Mouse (Mus musculus): ENCODE measurements around the gene 2010300C02Rik. TPM values are rescaled to one million over a fixed set of nuclear protein-coding genes. Genes with fewer than 3 reads are reported as not detected.
"Not testable (repeated sequence)": the region's sequence is repeated elsewhere in the genome, so short reads cannot be mapped to it uniquely, and the experiment has no call there.

2010300C02Rik gene
- polyA plus RNA-seq, 1 experiment from 2014 or later = 6.5 TPM

DNA sequence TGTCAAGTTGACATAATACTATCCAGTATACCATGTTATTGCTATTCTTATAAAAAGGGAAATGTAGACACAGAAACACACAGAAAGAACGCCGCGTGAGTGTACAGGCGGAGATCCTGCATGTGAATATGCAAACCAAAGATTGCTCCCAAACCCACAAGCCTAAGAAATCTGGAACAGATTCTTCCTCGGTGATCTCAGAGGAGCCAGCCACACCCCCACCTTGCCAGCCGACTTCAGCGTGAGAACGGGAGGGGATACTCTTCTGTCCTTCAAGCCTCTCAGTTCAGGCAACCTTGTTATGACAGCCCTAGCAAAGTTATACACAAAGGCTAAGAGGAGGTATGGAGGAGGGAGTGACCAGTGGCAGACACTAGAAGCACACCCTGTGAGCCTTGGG lies 9.5 kb upstream of the 2010300C02Rik start:
- H3K4me1 ChIP-seq (replicated peaks) = no peaks in the 10 kb centered on the region
- no peaks in the 10 kb centered on the region for H3K27me3 ChIP-seq (replicated peaks)
- no peak overlapping the region for H3K9ac ChIP-seq
- H3K4me2 ChIP-seq = no peak overlapping the region
- H3K4me3 ChIP-seq = no peak overlapping the region
- no peaks in the 10 kb centered on the region for H3K9me3 ChIP-seq (replicated peaks)
- 84% methylated on average over 8 of the region's 8 CpGs for WGBS
- H3K27ac ChIP-seq (ENCODE audit: poor library complexity, severe bottlenecking) = no peak overlapping the region
- no peaks in the 10 kb centered on the region for H3K36me3 ChIP-seq
- ATAC-seq (ENCODE audit: insufficient number of reproducible peaks, low FRiP score) = no peak

DNA sequence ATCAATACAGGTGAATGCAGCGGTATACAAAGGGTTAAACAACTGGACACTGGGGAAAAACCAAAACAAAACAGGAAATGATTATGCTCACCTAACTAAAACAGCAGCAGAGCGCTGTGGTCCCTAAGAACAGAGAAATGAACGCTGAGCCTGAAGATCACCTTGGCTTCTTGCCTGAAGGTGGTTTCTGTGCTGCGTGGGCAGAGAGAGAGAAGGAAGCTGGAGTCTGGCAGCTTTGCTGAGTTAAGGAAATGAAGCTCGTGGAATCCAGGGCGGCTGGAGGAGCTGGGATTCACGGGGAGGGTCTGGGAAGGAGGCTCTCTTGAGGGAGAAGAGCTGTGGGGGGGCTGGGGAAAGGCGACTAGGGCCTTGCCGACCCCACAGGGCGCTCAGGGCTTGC lies 8.2 kb upstream of the 2010300C02Rik start:
- no peaks in the 10 kb centered on the region for H3K27me3 ChIP-seq (replicated peaks)
- H3K4me2 ChIP-seq = no peak overlapping the region
- H3K4me3 ChIP-seq = no peak overlapping the region
- no peaks in the 10 kb centered on the region for H3K9me3 ChIP-seq (replicated peaks)
- no peak for ATAC-seq (ENCODE audit: insufficient number of reproducible peaks, low FRiP score)
- no peak overlapping the region for H3K27ac ChIP-seq (ENCODE audit: poor library complexity, severe bottlenecking)
- WGBS = 60% methylated on average over 10 of the region's 10 CpGs
- no peaks in the 10 kb centered on the region for H3K4me1 ChIP-seq (replicated peaks)
- no peak overlapping the region for H3K9ac ChIP-seq
- no peaks in the 10 kb centered on the region for H3K36me3 ChIP-seq

- H3K4me2 ChIP-seq = no peak overlapping the region
- no peak for ATAC-seq (ENCODE audit: insufficient number of reproducible peaks, low FRiP score)
- WGBS = 78% methylated on average over 8 of the region's 8 CpGs
- no peak overlapping the region for H3K27ac ChIP-seq (ENCODE audit: poor library complexity, severe bottlenecking)
- no peak overlapping the region for H3K4me3 ChIP-seq
- H3K9me3 ChIP-seq (replicated peaks) = no peaks in the 10 kb centered on the region
- no peaks in the 10 kb centered on the region for H3K27me3 ChIP-seq (replicated peaks)
- no peaks in the 10 kb centered on the region for H3K4me1 ChIP-seq (replicated peaks)
- H3K36me3 ChIP-seq = no peaks in the 10 kb centered on the region
- no peak overlapping the region for H3K9ac ChIP-seq
Observed at GRCm38 (mm10) chr1:37727186-37727585, 7.3 kb upstream of the 2010300C02Rik start.

- WGBS = 62% methylated on average over 8 of the region's 8 CpGs
- no peak for ATAC-seq (ENCODE audit: insufficient number of reproducible peaks, low FRiP score)
- H3K4me1 ChIP-seq (replicated peaks) = no peaks in the 10 kb centered on the region
Observed at GRCm38 (mm10) chr1:37726426-37726825, 6.5 kb upstream of the 2010300C02Rik start.

DNA sequence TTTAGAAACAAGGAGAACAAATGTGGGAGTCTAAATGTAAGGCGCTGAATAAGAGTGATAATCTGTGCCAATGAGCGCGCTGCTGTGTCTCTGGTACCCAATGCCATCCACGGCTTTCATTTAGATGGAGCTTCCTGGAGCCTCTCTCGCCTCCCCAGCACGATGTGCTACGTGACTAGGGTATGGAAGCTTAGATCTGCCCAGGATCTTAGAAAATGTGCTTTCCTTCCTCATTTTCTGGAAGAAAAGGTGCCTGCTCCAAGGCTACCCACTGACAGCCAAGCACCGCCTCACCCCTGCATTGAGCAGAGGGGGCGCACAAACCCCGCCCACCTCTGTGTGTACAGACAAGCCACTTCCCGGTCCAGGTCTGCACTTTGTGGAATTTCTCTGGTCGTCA lies 6.0 kb upstream of the 2010300C02Rik start:
- Histone ChIP-seq H3K27me3 (replicated peaks) (peaks cover 5% of the 10 kb centered on the region; the same call in 1 of the 2 replicates), H3K4me2 (no peak overlapping the region), H3K9me3 (replicated peaks) (no peaks in the 10 kb centered on the region), H3K27ac (ENCODE audit: poor library complexity, severe bottlenecking) (no peak overlapping the region), H3K36me3 (no peaks in the 10 kb centered on the region), H3K4me3 (no peak overlapping the region), H3K4me1 (replicated peaks) (no peaks in the 10 kb centered on the region), H3K9ac (no peak overlapping the region)
- ATAC-seq (ENCODE audit: insufficient number of reproducible peaks, low FRiP score) = no peak
- WGBS = 64% methylated on average over 12 of the region's 12 CpGs

More at GRCm38 (mm10) chr1:37726426-37726825, 6.5 kb upstream of the 2010300C02Rik start:
- Histone ChIP-seq H3K4me2 (no peak overlapping the region), H3K36me3 (no peaks in the 10 kb centered on the region), H3K9me3 (replicated peaks) (no peaks in the 10 kb centered on the region), H3K27me3 (replicated peaks) (no peaks in the 10 kb centered on the region), H3K9ac (no peak overlapping the region), H3K4me3 (no peak overlapping the region), H3K27ac (ENCODE audit: poor library complexity, severe bottlenecking) (no peak overlapping the region)

DNA sequence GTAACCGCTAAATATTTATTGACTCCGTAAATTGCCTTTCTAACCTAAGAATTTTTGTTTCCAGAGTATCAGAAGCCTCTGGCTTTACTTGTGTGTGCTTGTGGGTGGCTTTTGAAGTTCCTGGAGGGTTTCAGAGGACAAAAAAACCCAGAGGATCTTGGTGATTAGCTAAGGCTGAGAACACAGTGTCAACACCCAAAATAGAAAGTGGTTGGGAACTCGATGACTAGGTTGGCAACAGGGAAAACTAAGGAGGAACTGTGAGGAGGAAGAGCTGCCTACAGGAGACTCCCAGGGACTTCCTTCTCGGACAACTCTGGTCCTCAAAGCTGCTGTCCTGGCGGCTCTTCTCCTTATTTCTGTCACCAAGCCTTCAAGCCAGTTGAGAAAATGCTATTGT lies 1.2 kb upstream of the 2010300C02Rik start:
- 58% methylated on average over 5 of the region's 5 CpGs for WGBS
- Histone ChIP-seq H3K36me3 (no peaks in the 10 kb centered on the region), H3K4me3 (no peak overlapping the region), H3K9me3 (replicated peaks) (no peaks in the 10 kb centered on the region), H3K4me1 (replicated peaks) (peaks cover 5% of the 10 kb centered on the region; the same call in 1 of the 2 replicates), H3K27me3 (replicated peaks) (peaks cover 15% of the 10 kb centered on the region; the same call in 1 of the 2 replicates), H3K9ac (no peak overlapping the region), H3K4me2 (no peak overlapping the region), H3K27ac (ENCODE audit: poor library complexity, severe bottlenecking) (no peak overlapping the region)
- no peak for ATAC-seq (ENCODE audit: insufficient number of reproducible peaks, low FRiP score)

GRCm38 (mm10) chr1:37719030-37719723 lies 708 bp downstream of the 2010300C02Rik start:
- Histone ChIP-seq H3K4me1 (replicated peaks) (peaks cover 5% of the 10 kb centered on the region; the same call in 1 of the 2 replicates), H3K4me3 (peak overlapping the region; percentile 72), H3K36me3 (no peaks in the 10 kb centered on the region), H3K4me2 (peak overlapping the region; percentile 90), H3K9me3 (replicated peaks) (no peaks in the 10 kb centered on the region), H3K27ac (ENCODE audit: poor library complexity, severe bottlenecking) (no peak overlapping the region), H3K9ac (peak overlapping the region; percentile 79), H3K27me3 (replicated peaks) (peaks cover 18% of the 10 kb centered on the region; the same call in 1 of the 2 replicates)
- ATAC-seq (ENCODE audit: insufficient number of reproducible peaks, low FRiP score) = peak; percentile 40
- WGBS = 6% methylated on average over 48 of the region's 49 CpGs

- 61% methylated on average over 7 of the region's 7 CpGs for WGBS
- no peak overlapping the region for H3K4me2 ChIP-seq
- H3K27ac ChIP-seq (ENCODE audit: poor library complexity, severe bottlenecking) = no peak overlapping the region
Observed at GRCm38 (mm10) chr1:37718516-37718915, 1.4 kb downstream of the 2010300C02Rik start.

GRCm38 (mm10) chr1:37717415-37718195 lies 2.3 kb downstream of the 2010300C02Rik start:
- no peak overlapping the region for H3K4me3 ChIP-seq
- no peak overlapping the region for H3K9ac ChIP-seq
- ATAC-seq (ENCODE audit: insufficient number of reproducible peaks, low FRiP score) = no peak
- H3K4me2 ChIP-seq = no peak overlapping the region
- peaks cover 5% of the 10 kb centered on the region; the same call in 1 of the 2 replicates for H3K4me1 ChIP-seq (replicated peaks)
- H3K27me3 ChIP-seq (replicated peaks) = peaks cover 18% of the 10 kb centered on the region; the same call in 1 of the 2 replicates
- 73% methylated on average over 14 of the region's 14 CpGs for WGBS
- no peaks in the 10 kb centered on the region for H3K9me3 ChIP-seq (replicated peaks)
- no peak overlapping the region for H3K27ac ChIP-seq (ENCODE audit: poor library complexity, severe bottlenecking)
- no peaks in the 10 kb centered on the region for H3K36me3 ChIP-seq

More at GRCm38 (mm10) chr1:37718516-37718915, 1.4 kb downstream of the 2010300C02Rik start:
- ATAC-seq (ENCODE audit: insufficient number of reproducible peaks, low FRiP score) = no peak
- Histone ChIP-seq H3K9ac (no peak overlapping the region), H3K36me3 (no peaks in the 10 kb centered on the region), H3K4me1 (replicated peaks) (peaks cover 5% of the 10 kb centered on the region; the same call in 1 of the 2 replicates), H3K27me3 (replicated peaks) (peaks cover 18% of the 10 kb centered on the region; the same call in 1 of the 2 replicates), H3K9me3 (replicated peaks) (no peaks in the 10 kb centered on the region), H3K4me3 (no peak overlapping the region)

GRCm38 (mm10) chr1:37712357-37712737 lies 7.5 kb downstream of the 2010300C02Rik start:
- H3K27me3 ChIP-seq (replicated peaks); H3K4me3 ChIP-seq; H3K9me3 ChIP-seq (replicated peaks); H3K4me1 ChIP-seq (replicated peaks); H3K4me2 ChIP-seq; H3K9ac ChIP-seq; H3K27ac ChIP-seq (ENCODE audit: poor library complexity, severe bottlenecking); ATAC-seq (ENCODE audit: insufficient number of reproducible peaks, low FRiP score); H3K36me3 ChIP-seq: not testable (repeated sequence)
- 26% methylated on average over 4 of the region's 4 CpGs for WGBS

GRCm38 (mm10) chr1:37711596-37712356 lies 8.1 kb downstream of the 2010300C02Rik start:
- H3K9ac ChIP-seq = no peak overlapping the region
- ATAC-seq (ENCODE audit: insufficient number of reproducible peaks, low FRiP score) = no peak
- 0 out of 2 replicates have a peak, but pooled peaks cover 3% of the 10 kb centered on the region for H3K27me3 ChIP-seq (replicated peaks)
- H3K4me3 ChIP-seq = no peak overlapping the region
- H3K9me3 ChIP-seq (replicated peaks) = no peaks in the 10 kb centered on the region
- no peak overlapping the region for H3K4me2 ChIP-seq
- H3K4me1 ChIP-seq (replicated peaks) = no peaks in the 10 kb centered on the region
- H3K36me3 ChIP-seq = no peaks in the 10 kb centered on the region
- WGBS = 79% methylated on average over 10 of the region's 10 CpGs
- no peak overlapping the region for H3K27ac ChIP-seq (ENCODE audit: poor library complexity, severe bottlenecking)
